Mouse (Mus musculus): ENCODE measurements around the gene Esrrb. TPM values are rescaled to one million over a fixed set of nuclear protein-coding genes. Genes with fewer than 3 reads are reported as not detected.
A peak's percentile ranks its signal among the peaks of the same experiment; 100 is the strongest.

Gene Esrrb
- polyA plus RNA-seq, 1 experiment = not detected

DNA sequence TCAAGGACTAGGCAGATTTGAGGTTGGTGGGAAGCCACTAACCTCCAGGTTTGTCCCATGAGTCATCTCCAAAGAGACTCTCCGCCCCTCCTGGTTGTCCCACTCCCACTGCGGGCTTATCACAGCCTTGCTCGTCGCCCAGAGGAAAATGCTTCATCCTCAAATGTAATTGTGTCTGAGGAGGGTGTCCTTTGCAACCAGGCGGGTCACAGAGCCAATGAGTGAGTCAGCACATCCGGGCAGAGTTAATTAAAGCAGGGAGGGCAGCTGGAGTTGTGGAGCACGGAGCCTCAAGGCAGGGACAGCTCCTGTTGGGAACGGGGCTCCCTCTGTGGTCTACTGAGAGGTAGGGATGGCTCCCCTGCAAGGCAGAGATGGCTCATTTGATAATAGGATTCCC lies 37.8 kb downstream of the Esrrb start:
- Histone ChIP-seq H3K27ac (ENCODE audit: insufficient read depth, low read depth, low read length) (no peak overlapping the region), H3K4me1 (ENCODE audit: control insufficient read depth, insufficient read depth, low read length) (0 out of 2 replicates have a peak, but pooled peaks cover 4% of the 10 kb centered on the region), H3K4me3 (ENCODE audit: insufficient read depth, low read length) (no peak overlapping the region)
- no peak for TF ChIP-seq POLR2A (IDR thresholded peaks at IDR 0.05; ENCODE audit: borderline replicate concordance, low read depth, low read length)
- no peak for TF ChIP-seq CTCF (IDR thresholded peaks at IDR 0.05; ENCODE audit: low read depth, low read length)

DNA sequence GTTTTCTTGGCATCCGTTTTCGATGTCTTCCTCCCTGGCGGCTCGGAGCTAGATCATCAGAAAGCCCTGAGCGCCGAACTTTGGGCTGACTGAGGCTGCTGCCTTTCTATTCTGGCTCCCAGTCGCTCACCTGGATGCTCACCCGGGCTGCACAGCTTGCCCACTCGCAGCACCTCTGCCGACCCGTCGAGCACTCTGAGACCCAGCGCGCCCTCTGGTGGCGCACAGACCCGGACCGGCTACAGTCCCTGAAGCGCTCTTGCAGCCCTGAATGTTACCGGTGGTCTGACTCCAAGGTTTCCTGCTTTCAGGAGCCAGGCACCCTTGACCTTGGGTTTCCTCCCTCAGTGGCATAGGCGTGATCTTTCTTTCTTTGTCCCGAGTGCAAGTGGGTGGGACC lies 41.8 kb downstream of the Esrrb start:
- TF ChIP-seq CTCF (IDR thresholded peaks at IDR 0.05; ENCODE audit: low read depth, low read length) = peak; percentile 84
- TF ChIP-seq POLR2A (IDR thresholded peaks at IDR 0.05; ENCODE audit: borderline replicate concordance, low read depth, low read length) = no peak
- Histone ChIP-seq H3K4me1 (ENCODE audit: control insufficient read depth, insufficient read depth, low read length) (0 out of 2 replicates have a peak, but pooled peaks cover 4% of the 10 kb centered on the region), H3K27ac (ENCODE audit: insufficient read depth, low read depth, low read length) (no peak overlapping the region), H3K4me3 (ENCODE audit: insufficient read depth, low read length) (peak overlapping the region; percentile 44)

- H3K4me1 ChIP-seq (ENCODE audit: control insufficient read depth, insufficient read depth, low read length) = no peaks in the 10 kb centered on the region
Measured at GRCm38 (mm10) chr12:86421490-86421904, 60.6 kb downstream of the Esrrb start.

GRCm38 (mm10) chr12:86422166-86422910 lies 61.4 kb downstream of the Esrrb start:
- TF ChIP-seq POLR2A (IDR thresholded peaks at IDR 0.05; ENCODE audit: borderline replicate concordance, low read depth, low read length) (no peak), CTCF (IDR thresholded peaks at IDR 0.05; ENCODE audit: low read depth, low read length) (no peak)
- Histone ChIP-seq H3K4me3 (ENCODE audit: insufficient read depth, low read length) (no peak overlapping the region), H3K4me1 (ENCODE audit: control insufficient read depth, insufficient read depth, low read length) (no peaks in the 10 kb centered on the region), H3K27ac (ENCODE audit: insufficient read depth, low read depth, low read length) (no peak overlapping the region)

More at GRCm38 (mm10) chr12:86421490-86421904, 60.6 kb downstream of the Esrrb start:
- no peak for TF ChIP-seq POLR2A (IDR thresholded peaks at IDR 0.05; ENCODE audit: borderline replicate concordance, low read depth, low read length)
- TF ChIP-seq CTCF (IDR thresholded peaks at IDR 0.05; ENCODE audit: low read depth, low read length) = no peak
- Histone ChIP-seq H3K27ac (ENCODE audit: insufficient read depth, low read depth, low read length) (no peak overlapping the region), H3K4me3 (ENCODE audit: insufficient read depth, low read length) (no peak overlapping the region)

GRCm38 (mm10) chr12:86423102-86423501 lies 62.2 kb downstream of the Esrrb start:
- no peak overlapping the region for H3K4me3 ChIP-seq (ENCODE audit: insufficient read depth, low read length)
- no peak overlapping the region for H3K27ac ChIP-seq (ENCODE audit: insufficient read depth, low read depth, low read length)
- no peak for TF ChIP-seq CTCF (IDR thresholded peaks at IDR 0.05; ENCODE audit: low read depth, low read length)
- H3K4me1 ChIP-seq (ENCODE audit: control insufficient read depth, insufficient read depth, low read length) = no peaks in the 10 kb centered on the region

- no peak overlapping the region for H3K4me3 ChIP-seq (ENCODE audit: insufficient read depth, low read length)
- H3K27ac ChIP-seq (ENCODE audit: insufficient read depth, low read depth, low read length) = no peak overlapping the region
- no peak for TF ChIP-seq POLR2A (IDR thresholded peaks at IDR 0.05; ENCODE audit: borderline replicate concordance, low read depth, low read length)
- no peak for TF ChIP-seq CTCF (IDR thresholded peaks at IDR 0.05; ENCODE audit: low read depth, low read length)
- no peaks in the 10 kb centered on the region for H3K4me1 ChIP-seq (ENCODE audit: control insufficient read depth, insufficient read depth, low read length)
Measured at GRCm38 (mm10) chr12:86427585-86427984, 66.7 kb downstream of the Esrrb start.

DNA sequence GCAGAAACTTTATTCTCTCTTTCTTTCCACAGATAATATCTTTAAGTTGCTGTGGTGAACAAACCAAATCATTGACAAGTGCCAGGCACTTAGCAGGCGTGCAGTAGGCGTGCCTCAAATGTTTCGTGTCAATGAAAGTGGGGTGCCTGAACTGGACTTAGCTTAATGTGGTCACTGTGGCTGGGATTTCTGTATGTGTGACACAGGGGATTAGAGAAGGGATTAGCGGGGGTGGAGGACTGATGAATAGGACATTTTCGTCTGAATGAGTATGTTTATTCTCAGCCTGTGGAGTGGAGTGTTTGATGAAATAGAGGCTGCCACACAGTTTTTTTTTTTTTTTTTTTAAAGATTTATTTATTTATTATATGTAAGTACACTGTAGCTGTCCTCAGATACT lies 70.8 kb downstream of the Esrrb start:
- H3K27ac ChIP-seq (ENCODE audit: insufficient read depth, low read depth, low read length) = no peak overlapping the region
- no peaks in the 10 kb centered on the region for H3K4me1 ChIP-seq (ENCODE audit: control insufficient read depth, insufficient read depth, low read length)
- TF ChIP-seq CTCF (IDR thresholded peaks at IDR 0.05; ENCODE audit: low read depth, low read length) = no peak
- no peak for TF ChIP-seq POLR2A (IDR thresholded peaks at IDR 0.05; ENCODE audit: borderline replicate concordance, low read depth, low read length)
- no peak overlapping the region for H3K4me3 ChIP-seq (ENCODE audit: insufficient read depth, low read length)

DNA sequence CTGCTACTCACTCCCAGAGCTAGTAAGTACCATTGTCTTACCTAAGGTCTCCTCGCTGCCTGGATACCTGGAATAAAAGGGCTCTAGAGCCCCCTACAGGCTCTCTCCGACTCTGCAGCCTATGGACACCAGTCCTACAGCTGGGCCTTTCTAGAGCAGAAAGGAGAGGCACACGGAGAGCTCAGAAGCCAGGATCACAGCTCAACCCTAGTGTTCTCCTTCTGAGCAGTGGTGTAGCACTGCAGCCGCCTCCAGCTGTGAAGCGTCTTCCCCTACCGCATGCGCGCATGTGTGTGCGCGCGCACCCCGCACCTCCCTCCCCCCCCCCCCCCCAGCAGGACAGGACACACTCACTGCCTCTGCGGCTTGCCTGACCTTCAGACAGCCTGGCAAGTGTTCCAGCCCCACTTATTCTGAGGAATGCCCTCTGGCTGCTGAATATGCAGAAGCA lies 72.5 kb downstream of the Esrrb start:
- no peak overlapping the region for H3K4me3 ChIP-seq (ENCODE audit: insufficient read depth, low read length)
- no peak overlapping the region for H3K27ac ChIP-seq (ENCODE audit: insufficient read depth, low read depth, low read length)
- H3K4me1 ChIP-seq (ENCODE audit: control insufficient read depth, insufficient read depth, low read length) = no peaks in the 10 kb centered on the region
- TF ChIP-seq POLR2A (IDR thresholded peaks at IDR 0.05; ENCODE audit: borderline replicate concordance, low read depth, low read length) = no peak
- TF ChIP-seq CTCF (IDR thresholded peaks at IDR 0.05; ENCODE audit: low read depth, low read length) = peak; percentile 38

DNA sequence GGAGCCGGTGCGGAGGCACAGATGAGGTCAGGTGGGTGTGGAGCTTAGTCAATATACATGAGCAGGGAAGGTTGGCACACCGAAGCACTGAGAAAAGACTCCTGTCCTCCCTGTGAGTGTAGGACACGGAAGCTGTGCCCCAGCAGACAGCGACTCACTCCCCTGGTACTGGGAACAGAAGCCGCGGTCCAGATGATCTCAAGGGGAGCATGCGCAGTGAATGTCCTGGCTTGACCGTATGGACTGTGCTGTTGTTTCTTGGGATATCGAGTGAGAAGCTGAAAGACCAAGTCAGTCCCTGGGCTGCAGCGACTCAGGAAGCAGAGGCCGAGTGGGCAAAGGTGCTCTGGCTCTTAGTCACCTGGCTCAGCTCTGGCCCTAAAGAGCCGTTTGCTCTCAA lies 74.7 kb downstream of the Esrrb start:
- H3K4me1 ChIP-seq (ENCODE audit: control insufficient read depth, insufficient read depth, low read length) = no peaks in the 10 kb centered on the region
- no peak overlapping the region for H3K4me3 ChIP-seq (ENCODE audit: insufficient read depth, low read length)
- no peak overlapping the region for H3K27ac ChIP-seq (ENCODE audit: insufficient read depth, low read depth, low read length)
- TF ChIP-seq POLR2A (IDR thresholded peaks at IDR 0.05; ENCODE audit: borderline replicate concordance, low read depth, low read length) = no peak
- no peak for TF ChIP-seq CTCF (IDR thresholded peaks at IDR 0.05; ENCODE audit: low read depth, low read length)

- H3K4me1 ChIP-seq (ENCODE audit: control insufficient read depth, insufficient read depth, low read length) = no peaks in the 10 kb centered on the region
Measured at GRCm38 (mm10) chr12:86450848-86451247, 89.9 kb downstream of the Esrrb start.

More at GRCm38 (mm10) chr12:86450848-86451247, 89.9 kb downstream of the Esrrb start:
- no peak for TF ChIP-seq CTCF (IDR thresholded peaks at IDR 0.05; ENCODE audit: low read depth, low read length)
- TF ChIP-seq POLR2A (IDR thresholded peaks at IDR 0.05; ENCODE audit: borderline replicate concordance, low read depth, low read length) = no peak
- no peak overlapping the region for H3K27ac ChIP-seq (ENCODE audit: insufficient read depth, low read depth, low read length)
- H3K4me3 ChIP-seq (ENCODE audit: insufficient read depth, low read length) = no peak overlapping the region

Data from bone marrow macrophage, adult 2 months (primary cell).